Mouse (Mus musculus): ENCODE measurements around the gene Ighmbp2. TPM values are rescaled to one million over a fixed set of nuclear protein-coding genes. Genes with fewer than 3 reads are reported as not detected.
A peak's percentile ranks its signal among the peaks of the same experiment; 100 is the strongest.

Ighmbp2 gene
- polyA plus RNA-seq, 1 experiment, result 7.2 TPM

- H3K36me3 ChIP-seq (replicated peaks; ENCODE audit: low read length), result peaks cover under 1% of the 10 kb centered on the region
- TF ChIP-seq FLI1 (IDR thresholded peaks at IDR 0.05; ENCODE audit: low read length), result no peak
- no peak for TF ChIP-seq GATA1 (IDR thresholded peaks at IDR 0.05; ENCODE audit: borderline replicate concordance, low read length)
- no peaks in the 10 kb centered on the region for H3K27me3 ChIP-seq (replicated peaks)
- peaks cover 52% of the 10 kb centered on the region for H3K4me1 ChIP-seq
- peak overlapping the region; percentile 97 for H3K4me3 ChIP-seq (replicated peaks)
- no peaks in the 10 kb centered on the region for H3K9me3 ChIP-seq
Measured at GRCm38 (mm10) chr19:3321617-3322016, 38.8 kb upstream of the Ighmbp2 start.

GRCm38 (mm10) chr19:3320801-3321200 lies 38.0 kb upstream of the Ighmbp2 start:
- Histone ChIP-seq H3K36me3 (replicated peaks; ENCODE audit: low read length) (no peaks in the 10 kb centered on the region), H3K4me1 (peaks cover 44% of the 10 kb centered on the region), H3K9me3 (no peaks in the 10 kb centered on the region), H3K4me3 (replicated peaks) (no peak overlapping the region), H3K27me3 (replicated peaks) (no peaks in the 10 kb centered on the region)
- TF ChIP-seq GATA1 (IDR thresholded peaks at IDR 0.05; ENCODE audit: borderline replicate concordance, low read length) (no peak), FLI1 (IDR thresholded peaks at IDR 0.05; ENCODE audit: low read length) (no peak)

- H3K4me1 ChIP-seq, result peaks cover 42% of the 10 kb centered on the region
Measured at GRCm38 (mm10) chr19:3320086-3320485, 37.3 kb upstream of the Ighmbp2 start.

GRCm38 (mm10) chr19:3319341-3319740 lies 36.5 kb upstream of the Ighmbp2 start:
- Histone ChIP-seq H3K36me3 (replicated peaks; ENCODE audit: low read length) (no peaks in the 10 kb centered on the region), H3K4me3 (replicated peaks) (peak overlapping the region; percentile 2), H3K27me3 (replicated peaks) (no peaks in the 10 kb centered on the region), H3K9me3 (no peaks in the 10 kb centered on the region), H3K4me1 (peaks cover 39% of the 10 kb centered on the region)
- TF ChIP-seq FLI1 (IDR thresholded peaks at IDR 0.05; ENCODE audit: low read length), result no peak
- no peak for TF ChIP-seq GATA1 (IDR thresholded peaks at IDR 0.05; ENCODE audit: borderline replicate concordance, low read length)

More at GRCm38 (mm10) chr19:3320086-3320485, 37.3 kb upstream of the Ighmbp2 start:
- Histone ChIP-seq H3K27me3 (replicated peaks) (no peaks in the 10 kb centered on the region), H3K4me3 (replicated peaks) (no peak overlapping the region), H3K9me3 (no peaks in the 10 kb centered on the region), H3K36me3 (replicated peaks; ENCODE audit: low read length) (no peaks in the 10 kb centered on the region)
- TF ChIP-seq FLI1 (IDR thresholded peaks at IDR 0.05; ENCODE audit: low read length) (no peak), GATA1 (IDR thresholded peaks at IDR 0.05; ENCODE audit: borderline replicate concordance, low read length) (no peak)

GRCm38 (mm10) chr19:3307175-3307949 lies 24.5 kb upstream of the Ighmbp2 start:
- Histone ChIP-seq H3K4me3 (replicated peaks) (no peak overlapping the region), H3K27me3 (replicated peaks) (peaks cover 36% of the 10 kb centered on the region), H3K36me3 (replicated peaks; ENCODE audit: low read length) (no peaks in the 10 kb centered on the region), H3K9me3 (peaks cover 24% of the 10 kb centered on the region), H3K4me1 (peaks cover 29% of the 10 kb centered on the region)
- TF ChIP-seq FLI1 (IDR thresholded peaks at IDR 0.05; ENCODE audit: low read length), result no peak
- TF ChIP-seq GATA1 (IDR thresholded peaks at IDR 0.05; ENCODE audit: borderline replicate concordance, low read length), result no peak

GRCm38 (mm10) chr19:3304017-3304416 lies 21.2 kb upstream of the Ighmbp2 start:
- H3K36me3 ChIP-seq (replicated peaks; ENCODE audit: low read length), result no peaks in the 10 kb centered on the region
- H3K9me3 ChIP-seq, result no peaks in the 10 kb centered on the region
- TF ChIP-seq GATA1 (IDR thresholded peaks at IDR 0.05; ENCODE audit: borderline replicate concordance, low read length) (no peak), FLI1 (IDR thresholded peaks at IDR 0.05; ENCODE audit: low read length) (no peak)
- peaks cover 27% of the 10 kb centered on the region for H3K27me3 ChIP-seq (replicated peaks)
- H3K4me3 ChIP-seq (replicated peaks), result no peak overlapping the region
- H3K4me1 ChIP-seq, result peaks cover 29% of the 10 kb centered on the region

GRCm38 (mm10) chr19:3297775-3298174 lies 15.0 kb upstream of the Ighmbp2 start:
- Histone ChIP-seq H3K4me1 (peaks cover 17% of the 10 kb centered on the region), H3K9me3 (no peaks in the 10 kb centered on the region), H3K27me3 (replicated peaks) (no peaks in the 10 kb centered on the region), H3K36me3 (replicated peaks; ENCODE audit: low read length) (peaks cover 7% of the 10 kb centered on the region), H3K4me3 (replicated peaks) (no peak overlapping the region)
- TF ChIP-seq FLI1 (IDR thresholded peaks at IDR 0.05; ENCODE audit: low read length) (no peak), GATA1 (IDR thresholded peaks at IDR 0.05; ENCODE audit: borderline replicate concordance, low read length) (no peak)

- no peaks in the 10 kb centered on the region for H3K9me3 ChIP-seq
- peaks cover 24% of the 10 kb centered on the region for H3K4me1 ChIP-seq
- H3K36me3 ChIP-seq (replicated peaks; ENCODE audit: low read length), result peaks cover 14% of the 10 kb centered on the region
- H3K4me3 ChIP-seq (replicated peaks), result no peak overlapping the region
- TF ChIP-seq GATA1 (IDR thresholded peaks at IDR 0.05; ENCODE audit: borderline replicate concordance, low read length), result no peak
- no peak for TF ChIP-seq FLI1 (IDR thresholded peaks at IDR 0.05; ENCODE audit: low read length)
- no peaks in the 10 kb centered on the region for H3K27me3 ChIP-seq (replicated peaks)
Measured at GRCm38 (mm10) chr19:3297034-3297433, 14.2 kb upstream of the Ighmbp2 start.

GRCm38 (mm10) chr19:3295245-3295644 lies 12.4 kb upstream of the Ighmbp2 start:
- peaks cover 32% of the 10 kb centered on the region for H3K36me3 ChIP-seq (replicated peaks; ENCODE audit: low read length)
- H3K4me1 ChIP-seq, result peaks cover 32% of the 10 kb centered on the region
- H3K4me3 ChIP-seq (replicated peaks), result no peak overlapping the region
- H3K9me3 ChIP-seq, result no peaks in the 10 kb centered on the region
- no peaks in the 10 kb centered on the region for H3K27me3 ChIP-seq (replicated peaks)
- no peak for TF ChIP-seq GATA1 (IDR thresholded peaks at IDR 0.05; ENCODE audit: borderline replicate concordance, low read length)
- no peak for TF ChIP-seq FLI1 (IDR thresholded peaks at IDR 0.05; ENCODE audit: low read length)

- peaks cover 32% of the 10 kb centered on the region for H3K4me1 ChIP-seq
- no peaks in the 10 kb centered on the region for H3K27me3 ChIP-seq (replicated peaks)
- H3K4me3 ChIP-seq (replicated peaks), result no peak overlapping the region
- H3K36me3 ChIP-seq (replicated peaks; ENCODE audit: low read length), result peaks cover 54% of the 10 kb centered on the region
- TF ChIP-seq GATA1 (IDR thresholded peaks at IDR 0.05; ENCODE audit: borderline replicate concordance, low read length) (no peak), FLI1 (IDR thresholded peaks at IDR 0.05; ENCODE audit: low read length) (no peak)
- no peaks in the 10 kb centered on the region for H3K9me3 ChIP-seq
Measured at GRCm38 (mm10) chr19:3292993-3293392, 10.2 kb upstream of the Ighmbp2 start.
